Mouse (Mus musculus) frontal cortex, postnatal 25 days (tissue): ENCODE measurements around the gene Inafm1.
"Not testable (repeated sequence)": the region's sequence is repeated elsewhere in the genome, so short reads cannot be mapped to it uniquely, and the experiment has no call there.

Experiments
- DNase-seq, 2 experiments: peaks; one replicate each; pipeline ENCODE4 v3.0.0; 2022; ENCODE audit warnings: low spot score in 2 of 2

The Inafm1 gene

DNA sequence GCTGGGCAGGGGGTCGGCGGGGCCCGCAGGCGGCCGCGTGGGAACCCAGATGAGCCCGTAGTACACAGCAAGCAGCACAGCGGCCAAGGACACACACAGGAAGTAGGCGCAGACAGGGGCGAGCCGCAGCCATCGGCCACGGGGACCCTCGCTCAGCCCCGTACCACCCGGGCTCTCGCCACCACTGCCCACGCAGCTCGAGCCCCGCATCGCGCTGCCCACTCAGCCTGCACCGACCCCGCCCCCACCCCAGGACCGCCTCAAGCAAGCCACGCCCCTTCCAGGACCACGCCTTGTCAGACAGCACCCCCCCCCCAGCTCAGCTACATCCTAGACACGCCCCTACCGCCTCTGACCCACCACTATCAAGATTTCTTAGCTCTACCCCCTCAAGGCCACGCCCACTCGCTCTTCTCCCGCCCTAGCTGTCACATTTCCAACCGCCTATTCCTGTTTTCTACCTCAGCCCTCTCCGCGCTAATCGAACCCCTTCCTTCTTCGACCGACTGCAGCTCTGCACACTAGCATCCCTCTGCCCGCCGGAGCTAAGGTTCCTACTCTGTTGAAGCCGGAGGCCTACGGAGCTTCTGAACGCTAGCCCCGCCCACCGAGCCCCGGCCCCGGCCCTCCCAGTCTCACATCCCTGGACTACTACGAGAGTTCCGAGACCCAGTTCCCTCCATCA lies at the start of gene Inafm1:
Gene Inafm1 (minus strand): TSS at position 537 of the 685 bp plus-strand sequence.
- peak; percentile 54 to 66 for DNase-seq

GRCm38 (mm10) chr7:16320479-16320878 lies 47.1 kb upstream of the Inafm1 start:
- DNase-seq: no peak

- no peak for DNase-seq
These were observed 45.8 kb upstream of the Inafm1 start for GRCm38 (mm10) chr7:16319216-16319615.

- no peak for DNase-seq
These were observed 43.7 kb upstream of the Inafm1 start for GRCm38 (mm10) chr7:16317094-16317493.

GRCm38 (mm10) chr7:16315222-16315759 lies 41.9 kb upstream of the Inafm1 start:
- DNase-seq: no peak

DNA sequence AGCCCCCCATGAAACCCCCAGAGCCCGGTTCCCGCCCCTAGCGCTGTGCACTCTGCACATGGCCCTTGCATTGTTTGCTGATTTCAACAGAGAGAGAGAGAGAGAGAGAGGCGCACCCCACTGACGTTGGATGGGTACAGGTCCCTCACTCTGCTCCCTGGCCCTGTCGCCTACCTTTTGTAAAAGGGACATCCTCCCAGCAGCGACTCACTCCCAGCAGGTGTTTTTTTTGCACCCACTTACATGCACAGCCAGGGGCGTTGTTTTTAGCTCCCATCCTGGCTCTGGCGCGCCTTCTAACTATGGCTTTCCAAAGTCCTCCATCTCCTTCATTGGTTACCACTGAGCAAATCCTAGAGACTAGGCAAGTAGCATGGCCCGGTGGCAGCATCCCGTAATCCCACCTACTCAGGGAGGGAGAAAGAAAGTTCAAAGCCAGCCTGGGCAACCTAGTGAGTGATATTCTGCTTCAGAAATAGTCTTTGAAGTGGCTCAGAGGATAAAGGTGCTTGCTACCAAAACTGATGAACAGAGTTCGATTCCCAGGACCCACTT lies 40.9 kb upstream of the Inafm1 start:
- no peak for DNase-seq

DNA sequence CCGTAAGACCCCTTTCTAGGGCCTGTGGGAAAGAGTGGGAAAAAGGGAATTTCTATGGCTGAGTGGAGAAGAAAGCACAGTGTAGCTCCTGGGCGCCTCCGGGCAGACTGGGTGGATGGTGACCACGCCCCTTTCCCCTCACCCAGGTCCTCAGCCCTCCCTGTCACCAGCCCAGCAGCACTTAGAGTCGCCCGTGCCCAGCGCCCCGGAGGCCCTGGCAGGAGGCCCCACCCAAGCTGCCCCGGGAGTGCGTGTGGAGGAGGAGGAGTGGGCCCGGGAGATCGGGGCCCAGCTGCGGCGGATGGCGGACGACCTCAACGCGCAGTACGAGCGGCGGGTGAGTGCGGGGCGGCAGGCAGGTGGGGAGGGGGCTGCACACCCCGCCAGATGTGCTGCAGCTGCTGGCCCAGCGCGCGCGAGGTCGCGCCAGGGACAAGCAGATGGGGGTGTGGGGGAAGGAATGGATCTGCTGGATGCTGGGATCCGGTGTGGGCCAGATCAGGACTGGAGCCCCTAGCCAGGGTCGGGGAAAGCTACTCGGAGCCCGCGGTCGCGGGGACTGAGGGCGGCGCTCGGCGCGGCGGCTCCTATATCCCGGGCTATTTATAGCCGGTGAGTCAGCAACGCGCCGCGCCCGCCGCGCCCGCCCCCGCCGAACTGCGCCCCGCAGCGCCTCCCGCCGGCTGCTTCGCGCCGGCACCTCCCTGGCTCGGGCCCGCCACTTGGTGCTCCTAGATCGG lies 40.2 kb upstream of the Inafm1 start:
- peak; percentile 60 to 72 for DNase-seq

- DNase-seq: peak in 1 of 2 experiments; percentile 11
These were observed 39.4 kb upstream of the Inafm1 start for GRCm38 (mm10) chr7:16312672-16313311.

DNA sequence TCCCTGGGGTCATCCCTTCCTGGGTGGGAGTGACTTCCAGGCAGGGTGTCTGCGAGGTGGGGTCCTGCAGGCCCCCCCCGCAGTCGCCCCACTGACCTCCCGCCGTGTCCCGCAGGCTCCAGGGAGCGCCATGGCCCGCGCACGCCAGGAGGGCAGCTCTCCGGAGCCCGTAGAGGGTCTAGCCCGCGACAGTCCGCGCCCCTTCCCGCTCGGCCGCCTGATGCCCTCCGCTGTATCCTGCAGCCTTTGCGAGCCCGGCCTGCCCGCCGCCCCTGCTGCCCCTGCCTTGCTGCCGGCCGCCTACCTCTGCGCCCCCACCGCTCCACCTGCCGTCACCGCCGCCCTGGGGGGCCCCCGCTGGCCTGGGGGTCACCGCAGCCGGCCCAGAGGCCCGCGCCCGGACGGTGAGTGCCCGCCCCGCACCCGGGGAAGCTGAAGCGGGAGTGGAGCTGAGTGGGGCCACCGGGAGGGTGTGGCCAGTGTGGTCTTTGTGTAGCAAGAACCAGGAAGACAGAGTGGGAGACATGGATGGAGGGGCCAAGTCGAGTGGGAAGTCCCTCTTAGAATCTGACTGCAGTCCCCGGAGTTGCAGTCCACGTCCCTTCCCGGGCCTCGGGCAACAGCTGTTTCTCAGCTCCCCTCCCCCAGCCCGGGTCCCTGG lies 38.7 kb upstream of the Inafm1 start:
- DNase-seq: no peak

DNA sequence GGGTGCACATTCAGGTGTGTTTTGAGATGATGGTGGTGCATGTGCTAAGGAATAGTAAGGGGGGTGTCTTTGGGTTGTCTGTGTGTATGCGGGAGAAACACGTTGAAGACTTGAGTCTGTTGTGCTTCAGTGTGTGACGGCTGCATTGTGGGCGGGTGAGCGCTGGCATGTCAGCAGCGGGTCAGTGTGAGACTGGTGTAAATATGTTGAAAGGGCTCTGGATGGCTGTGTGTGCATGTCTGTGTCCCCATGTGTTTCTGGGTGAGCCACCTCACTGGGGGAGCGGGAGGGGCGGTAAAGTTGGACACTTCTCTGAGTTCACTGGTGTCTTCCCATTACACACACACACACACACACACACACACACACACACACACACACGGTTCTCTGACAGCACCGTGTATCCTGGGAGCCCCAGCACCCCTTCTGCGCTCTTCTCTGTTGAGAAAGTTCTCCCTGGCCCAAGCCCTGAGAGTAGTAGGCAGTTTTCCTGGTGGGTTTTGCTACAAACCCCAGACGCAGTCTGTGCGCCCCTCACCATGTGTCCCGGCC lies 38.1 kb upstream of the Inafm1 start:
- peak in 1 of 2 experiments; percentile 14 for DNase-seq

GRCm38 (mm10) chr7:16310521-16311452 lies 37.4 kb upstream of the Inafm1 start:
- peak in 1 of 2 experiments; percentile 38 for DNase-seq

DNA sequence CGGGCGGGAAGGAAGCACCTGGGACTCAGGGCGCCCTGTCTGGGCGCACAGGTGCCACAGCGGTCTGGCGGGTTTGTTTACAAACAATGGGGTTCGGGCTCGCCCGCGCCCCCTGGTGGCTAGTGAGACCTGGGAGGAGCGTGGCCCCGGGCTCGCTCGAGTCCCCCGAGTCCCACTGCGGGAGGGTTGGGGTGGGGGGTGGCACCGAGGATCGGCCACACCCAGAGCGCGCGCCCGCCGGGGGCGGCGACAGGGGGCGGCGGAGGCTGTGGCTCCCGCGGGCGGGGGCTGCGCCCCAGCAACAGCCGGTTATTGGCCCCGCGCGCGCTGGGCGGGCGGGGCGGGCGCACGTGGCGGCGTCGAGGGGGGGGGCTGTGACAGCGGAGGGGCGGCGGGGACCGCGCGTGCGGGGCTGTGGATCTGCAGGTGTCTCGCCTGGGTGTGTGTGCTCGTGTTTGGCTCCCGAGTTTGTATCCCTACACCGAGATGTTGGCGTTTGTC lies 36.7 kb upstream of the Inafm1 start:
- DNase-seq: peak; percentile 71

- DNase-seq: peak; percentile 65 to 69
These were observed 36.1 kb upstream of the Inafm1 start for GRCm38 (mm10) chr7:16309318-16310019.

- no peak for DNase-seq
These were observed 35.3 kb upstream of the Inafm1 start for GRCm38 (mm10) chr7:16308555-16309317.

DNA sequence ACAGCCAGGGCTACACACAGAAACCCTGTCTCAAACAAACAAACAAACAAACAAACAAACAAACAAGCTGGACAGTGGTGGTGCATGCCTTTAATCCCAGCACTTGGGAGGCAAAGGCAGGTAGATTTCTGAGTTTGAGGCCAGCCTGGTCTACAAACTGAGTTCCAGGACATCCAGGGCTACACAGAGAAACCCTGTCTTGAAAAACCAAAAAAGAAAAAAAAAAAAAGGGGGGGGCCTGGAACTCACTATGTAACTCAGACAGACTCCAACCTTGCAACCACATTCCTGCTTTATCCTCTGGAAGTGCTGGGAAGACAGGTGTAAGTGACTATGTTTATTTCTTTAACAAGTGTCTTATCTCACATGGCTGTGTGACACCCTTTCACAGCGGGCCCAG lies 34.7 kb upstream of the Inafm1 start, which contains the start of gene Bbc3:
Gene Bbc3 (plus strand): TSS at position 301 of the 400 bp plus-strand sequence.
- DNase-seq: not testable (repeated sequence)

DNA sequence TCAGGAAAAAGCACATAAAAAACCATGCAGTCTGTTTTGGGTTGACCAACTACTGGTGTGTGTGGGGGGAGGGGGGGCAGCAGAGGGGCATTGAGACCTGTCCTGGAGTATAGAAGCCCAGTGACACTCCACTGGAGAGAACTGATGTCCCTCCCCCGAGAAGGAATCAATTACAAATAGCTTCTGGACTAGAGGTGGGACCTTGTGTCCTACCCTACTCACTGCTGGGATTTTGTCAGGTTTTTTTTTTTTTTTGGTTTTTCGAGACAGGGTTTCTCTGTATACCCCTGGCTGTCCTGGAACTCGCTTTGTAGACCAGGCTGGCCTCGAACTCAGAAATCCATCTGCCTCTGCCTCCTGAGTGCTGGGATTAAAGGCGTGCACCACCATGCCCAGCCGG lies 33.7 kb upstream of the Inafm1 start:
- not testable (repeated sequence) for DNase-seq

DNA sequence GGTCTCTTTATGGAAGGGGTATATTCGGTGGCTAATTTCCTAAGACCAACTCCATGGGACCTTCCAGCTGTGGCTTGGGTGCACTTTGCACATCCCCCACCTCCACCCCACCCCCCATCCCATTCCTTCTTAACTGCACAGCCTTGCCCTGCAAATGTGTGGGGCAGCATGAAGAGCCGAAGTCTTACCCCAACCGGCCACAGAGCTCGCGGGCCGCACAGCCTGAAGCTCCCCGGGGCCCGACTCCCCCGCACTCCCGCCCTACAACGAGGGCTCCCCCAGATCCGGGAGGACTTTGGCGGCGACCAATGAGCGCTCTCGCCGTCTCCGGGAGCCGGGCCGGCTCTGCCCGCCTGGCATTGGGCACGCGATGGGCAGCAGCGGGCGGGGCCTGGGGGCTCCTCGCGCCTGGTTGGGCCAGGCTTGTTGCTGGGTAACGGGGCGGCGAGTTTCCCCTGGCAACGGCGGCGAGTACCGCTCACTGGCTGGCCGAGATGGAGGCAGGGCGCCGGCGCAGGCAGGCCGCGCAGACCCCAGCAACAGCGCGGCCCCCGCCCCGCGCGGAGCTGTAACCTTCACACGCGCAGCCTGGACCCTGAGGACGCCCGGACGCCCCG lies 26.1 kb upstream of the Inafm1 start:
- DNase-seq: peak; percentile 86 to 92

DNA sequence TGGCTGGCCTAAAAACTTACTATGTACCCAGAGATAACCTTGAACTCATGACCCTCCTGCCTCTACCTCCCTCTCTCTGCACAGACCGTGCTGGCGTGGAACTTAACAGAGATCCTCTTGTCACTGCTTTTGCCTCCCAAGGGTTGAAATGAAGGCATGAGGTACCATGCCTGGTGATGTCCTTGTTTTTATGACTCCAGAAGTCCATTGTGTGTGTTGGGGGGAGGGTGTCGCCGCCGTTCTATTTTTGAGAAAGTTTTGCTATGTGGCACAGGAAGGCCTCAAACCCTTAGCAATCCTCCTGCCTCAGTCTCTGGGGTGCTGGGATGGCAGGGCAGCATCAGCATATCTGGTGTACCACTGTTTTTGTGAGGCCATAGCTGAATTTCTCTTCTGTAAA lies 25.5 kb upstream of the Inafm1 start:
- DNase-seq: no peak
